Mouse (Mus musculus) A20 (cell line): ENCODE measurements around the gene Eloa.
"Not testable (repeated sequence)": the region's sequence is repeated elsewhere in the genome, so short reads cannot be mapped to it uniquely, and the experiment has no call there.

Experiments used
- DNase-seq: peaks from one replicate; pipeline ENCODE4 v3.0.0-alpha.2; 2011; ENCODE audit warnings: low read depth, low spot score

Gene Eloa

GRCm38 (mm10) chr4:136021549-136022047 lies at the start of gene Eloa:
Gene Eloa, minus strand, starts transcription at chr4:136021763.
- DNase-seq, result peak; percentile 100

GRCm38 (mm10) chr4:136071178-136071714 lies 49.7 kb upstream of the Eloa start:
- DNase-seq, result peak; percentile 84

- no peak for DNase-seq
Measured at GRCm38 (mm10) chr4:136070592-136070991, 49.0 kb upstream of the Eloa start.

GRCm38 (mm10) chr4:136069954-136070353 lies 48.4 kb upstream of the Eloa start:
- DNase-seq, result peak; percentile 88

- DNase-seq, result no peak
Measured at GRCm38 (mm10) chr4:136069313-136069712, 47.8 kb upstream of the Eloa start.

GRCm38 (mm10) chr4:136063143-136063542 lies 41.6 kb upstream of the Eloa start:
- DNase-seq, result no peak

GRCm38 (mm10) chr4:136059800-136060488 lies 38.4 kb upstream of the Eloa start:
- not testable (repeated sequence) for DNase-seq

GRCm38 (mm10) chr4:136057916-136058315 lies 36.4 kb upstream of the Eloa start:
- DNase-seq, result no peak

- DNase-seq, result no peak
Measured at GRCm38 (mm10) chr4:136056030-136056429, 34.5 kb upstream of the Eloa start.

GRCm38 (mm10) chr4:136053843-136054242 lies 32.3 kb upstream of the Eloa start:
- DNase-seq, result peak; percentile 62

- peak; percentile 96 for DNase-seq
Measured at GRCm38 (mm10) chr4:136053247-136053596, 31.7 kb upstream of the Eloa start, which contains the start of gene Rpl11. Gene Rpl11, minus strand, starts transcription at chr4:136053428.

GRCm38 (mm10) chr4:136052534-136053246 lies 31.1 kb upstream of the Eloa start:
- DNase-seq, result no peak

GRCm38 (mm10) chr4:136052060-136052459 lies 30.5 kb upstream of the Eloa start:
- no peak for DNase-seq

- DNase-seq, result no peak
Measured at GRCm38 (mm10) chr4:136050226-136050625, 28.7 kb upstream of the Eloa start.

GRCm38 (mm10) chr4:136048291-136049032 lies 26.9 kb upstream of the Eloa start:
- peak; percentile 28 for DNase-seq

- DNase-seq, result peak; percentile 24
Measured at GRCm38 (mm10) chr4:136047626-136048025, 26.1 kb upstream of the Eloa start.

GRCm38 (mm10) chr4:136046888-136047287 lies 25.3 kb upstream of the Eloa start:
- no peak for DNase-seq

GRCm38 (mm10) chr4:136045091-136045490 lies 23.5 kb upstream of the Eloa start:
- DNase-seq, result peak; percentile 8

GRCm38 (mm10) chr4:136043784-136044400 lies 22.3 kb upstream of the Eloa start:
- peak; percentile 75 for DNase-seq

- peak; percentile 63 for DNase-seq
Measured at GRCm38 (mm10) chr4:136035078-136035477, 13.5 kb upstream of the Eloa start.

GRCm38 (mm10) chr4:136033231-136033630 lies 11.7 kb upstream of the Eloa start:
- DNase-seq, result no peak
